In the genomic region with DNA sequence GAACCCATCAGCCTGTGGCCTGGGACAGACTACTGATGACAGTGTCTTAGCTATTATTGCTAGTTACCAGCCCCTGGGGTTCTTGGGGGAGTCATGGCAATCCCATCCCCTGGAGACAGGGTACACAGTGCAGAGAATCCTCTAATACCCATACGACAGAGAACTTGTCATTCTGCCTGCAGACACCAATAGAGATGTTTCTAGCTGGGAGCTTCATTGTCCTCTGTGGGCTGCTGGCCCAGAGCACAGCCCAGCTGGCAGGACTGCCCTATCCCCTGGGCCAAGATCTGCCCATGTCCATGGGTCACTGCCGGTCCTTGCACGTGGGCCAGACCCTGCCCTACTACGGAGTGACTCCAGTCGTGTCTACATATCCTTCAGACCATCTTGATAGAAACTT, we compare ENCODE assay signal across 35 mouse cellular contexts. TPM values are rescaled to one million over a fixed set of nuclear protein-coding genes. Genes with fewer than 3 reads are reported as not detected.
DNase-seq lines count a peak whose midpoint lies in the region; ATAC-seq and TF ChIP-seq lines count a peak whose summit lies in the region.
"Had no signal": no experiment of that assay in that cellular context is flagged by ENCODE, and none has a peak within 500 bp of the region (broad histone marks: within the 10 kb centered on the region; RNA-seq: fewer than 3 reads in every experiment).

No protein-coding gene starts in this region.

- H3K4me3 ChIP-seq in heart, embryonic 11.5 days (ENCODE audit: low read depth, low read length), result no peak overlapping the region
- no peak overlapping the region for H3K4me3 ChIP-seq in heart, embryonic 12.5 days
- H3K4me3 ChIP-seq in midbrain, postnatal 0 days (ENCODE audit: low read depth, low read length), result no peak overlapping the region
- H3K4me3 ChIP-seq in midbrain, embryonic 13.5 days (replicated peaks), result no peak overlapping the region
- H3K4me3 ChIP-seq in embryonic facial prominence, embryonic 10.5 days, result no peak overlapping the region
- H3K4me3 ChIP-seq: embryonic facial prominence, embryonic 13.5 days; forebrain, embryonic 10.5 days; heart, embryonic 13.5 days; hindbrain, embryonic 10.5 days; layer of hippocampus, adult 2 months; limb, embryonic 10.5 days; limb, embryonic 15.5 days; midbrain, embryonic 15.5 days; stomach, embryonic 15.5 days had no signal

- H3K27me3 ChIP-seq in heart, embryonic 11.5 days (ENCODE audit: control insufficient read depth, insufficient read depth, low read length), result no peaks in the 10 kb centered on the region
- no peaks in the 10 kb centered on the region for H3K27me3 ChIP-seq in heart, embryonic 12.5 days (replicated peaks)
- H3K27me3 ChIP-seq in midbrain, postnatal 0 days (ENCODE audit: insufficient read depth, low read length), result no peaks in the 10 kb centered on the region
- no peaks in the 10 kb centered on the region for H3K27me3 ChIP-seq in midbrain, embryonic 13.5 days
- no peaks in the 10 kb centered on the region for H3K27me3 ChIP-seq in embryonic facial prominence, embryonic 10.5 days (replicated peaks; ENCODE audit: low read depth, poor library complexity, severe bottlenecking)
- H3K27me3 ChIP-seq: embryonic facial prominence, embryonic 13.5 days; limb, embryonic 15.5 days; midbrain, embryonic 15.5 days; stomach, embryonic 15.5 days had no signal

- DNase-seq in midbrain, postnatal 0 days (ENCODE audit: low spot score), result peak; percentile 41
- peak; percentile 14 for DNase-seq in cerebellum, adult 9-10 months
- DNase-seq in embryonic facial prominence, embryonic 10.5 days (ENCODE audit: low spot score), result no peak
- DNase-seq in kidney, postnatal 25 days, result no peak
- DNase-seq: adrenal gland, postnatal 25 days; B cell, adult 2 months; embryo, embryonic 11 days; gastrocnemius, postnatal 14 days; heart, adult 18-20 months; heart, postnatal 10 days; kidney, postnatal 14 days; lung, adult 2 months; lung, postnatal 14 days; right cerebral cortex, postnatal 25 days had no signal

- H3K27ac ChIP-seq in heart, embryonic 11.5 days (ENCODE audit: low read depth, low read length), result no peak overlapping the region
- no peak overlapping the region for H3K27ac ChIP-seq in heart, embryonic 12.5 days (ENCODE audit: poor library complexity, severe bottlenecking)
- no peak overlapping the region for H3K27ac ChIP-seq in midbrain, postnatal 0 days (ENCODE audit: low read depth, low read length)
- no peak overlapping the region for H3K27ac ChIP-seq in midbrain, embryonic 13.5 days
- H3K27ac ChIP-seq in embryonic facial prominence, embryonic 10.5 days (replicated peaks), result no peak overlapping the region
- H3K27ac ChIP-seq: embryonic facial prominence, embryonic 13.5 days; forebrain, embryonic 10.5 days; heart, embryonic 13.5 days; hindbrain, embryonic 10.5 days; layer of hippocampus, adult 2 months; limb, embryonic 10.5 days; limb, embryonic 15.5 days; liver, embryonic 14.5 days; midbrain, embryonic 15.5 days; stomach, embryonic 15.5 days had no signal

- no peak overlapping the region for H3K9ac ChIP-seq in heart, embryonic 11.5 days (ENCODE audit: low read depth, low read length)
- H3K9ac ChIP-seq in heart, embryonic 12.5 days, result no peak overlapping the region
- no peak overlapping the region for H3K9ac ChIP-seq in midbrain, postnatal 0 days (replicated peaks; ENCODE audit: low read length, poor library complexity, severe bottlenecking)
- no peak overlapping the region for H3K9ac ChIP-seq in midbrain, embryonic 13.5 days (replicated peaks)
- H3K9ac ChIP-seq: embryonic facial prominence, embryonic 13.5 days; heart, embryonic 13.5 days; limb, embryonic 15.5 days; liver, embryonic 14.5 days; midbrain, embryonic 15.5 days; stomach, embryonic 15.5 days had no signal

- 86% methylated on average over 5 of the region's 5 CpGs for WGBS in heart, embryonic 11.5 days (ENCODE audit: insufficient replicate concordance)
- 82% methylated on average over 5 of the region's 5 CpGs for WGBS in heart, embryonic 12.5 days
- 75% methylated on average over 5 of the region's 5 CpGs for WGBS in midbrain, postnatal 0 days
- 90% methylated on average over 5 of the region's 5 CpGs for WGBS in midbrain, embryonic 13.5 days
- 91% methylated on average over 5 of the region's 5 CpGs for WGBS in embryonic facial prominence, embryonic 10.5 days

- no peaks in the 10 kb centered on the region for H3K36me3 ChIP-seq in heart, embryonic 11.5 days (ENCODE audit: control insufficient read depth, insufficient read depth, low read length)
- no peaks in the 10 kb centered on the region for H3K36me3 ChIP-seq in heart, embryonic 12.5 days
- no peaks in the 10 kb centered on the region for H3K36me3 ChIP-seq in midbrain, postnatal 0 days (ENCODE audit: insufficient read depth, low read length)
- H3K36me3 ChIP-seq in midbrain, embryonic 13.5 days, result no peaks in the 10 kb centered on the region
- no peaks in the 10 kb centered on the region for H3K36me3 ChIP-seq in embryonic facial prominence, embryonic 10.5 days (replicated peaks)
- H3K36me3 ChIP-seq: embryonic facial prominence, embryonic 13.5 days; forebrain, embryonic 10.5 days; heart, embryonic 13.5 days; hindbrain, embryonic 10.5 days; limb, embryonic 10.5 days; limb, embryonic 15.5 days; midbrain, embryonic 15.5 days; stomach, embryonic 15.5 days had no signal

- TF ChIP-seq CTCF in midbrain, postnatal 0 days (IDR thresholded peaks at IDR 0.05), result no peak

- H3K4me1 ChIP-seq in heart, embryonic 11.5 days (ENCODE audit: control insufficient read depth, insufficient read depth, low read length), result no peaks in the 10 kb centered on the region
- H3K4me1 ChIP-seq in heart, embryonic 12.5 days (replicated peaks), result no peaks in the 10 kb centered on the region
- no peaks in the 10 kb centered on the region for H3K4me1 ChIP-seq in midbrain, postnatal 0 days (ENCODE audit: insufficient read depth, low read length)
- H3K4me1 ChIP-seq in midbrain, embryonic 13.5 days (replicated peaks), result no peaks in the 10 kb centered on the region
- no peaks in the 10 kb centered on the region for H3K4me1 ChIP-seq in embryonic facial prominence, embryonic 10.5 days
- H3K4me1 ChIP-seq: embryonic facial prominence, embryonic 13.5 days; forebrain, embryonic 10.5 days; heart, embryonic 13.5 days; hindbrain, embryonic 10.5 days; limb, embryonic 10.5 days; limb, embryonic 15.5 days; midbrain, embryonic 15.5 days; stomach, embryonic 15.5 days had no signal

- H3K4me2 ChIP-seq in heart, embryonic 11.5 days, result no peak overlapping the region
- H3K4me2 ChIP-seq in heart, embryonic 12.5 days, result no peak overlapping the region
- H3K4me2 ChIP-seq in midbrain, postnatal 0 days (ENCODE audit: low read depth, low read length, poor library complexity, severe bottlenecking), result no peak overlapping the region
- H3K4me2 ChIP-seq in midbrain, embryonic 13.5 days (replicated peaks), result no peak overlapping the region
- H3K4me2 ChIP-seq: embryonic facial prominence, embryonic 13.5 days; heart, embryonic 13.5 days; limb, embryonic 15.5 days; midbrain, embryonic 15.5 days; stomach, embryonic 15.5 days had no signal

- 0 out of 2 replicates have a peak, but pooled peaks have one; percentile 10 for ATAC-seq in heart, embryonic 11.5 days (replicated peaks; ENCODE audit: insufficient number of reproducible peaks, low FRiP score, low TSS enrichment)
- ATAC-seq in heart, embryonic 12.5 days (ENCODE audit: insufficient number of reproducible peaks, low FRiP score), result no peak
- ATAC-seq in midbrain, postnatal 0 days (ENCODE audit: low FRiP score), result peak; percentile 69
- ATAC-seq in midbrain, embryonic 13.5 days, result no peak
- ATAC-seq: forebrain, embryonic 16.5 days; intestine, postnatal 0 days; midbrain, embryonic 15.5 days had no signal

- H3K9me3 ChIP-seq in heart, embryonic 11.5 days (replicated peaks; ENCODE audit: control insufficient read depth, low read length), result no peaks in the 10 kb centered on the region; the same call in 1 of the 2 replicates
- peaks cover 16% of the 10 kb centered on the region; the same call in 1 of the 2 replicates for H3K9me3 ChIP-seq in heart, embryonic 12.5 days (replicated peaks)
- H3K9me3 ChIP-seq in midbrain, postnatal 0 days (ENCODE audit: low read length), result no peaks in the 10 kb centered on the region
- no peaks in the 10 kb centered on the region for H3K9me3 ChIP-seq in midbrain, embryonic 13.5 days
- peaks cover 6% of the 10 kb centered on the region; the same call in 1 of the 2 replicates for H3K9me3 ChIP-seq in embryonic facial prominence, embryonic 10.5 days
- H3K9me3 ChIP-seq: embryonic facial prominence, embryonic 13.5 days; limb, embryonic 10.5 days; limb, embryonic 15.5 days; midbrain, embryonic 15.5 days; stomach, embryonic 15.5 days had no signal

RNA-seq across cellular contexts. Expression of gene Bpifa5, which starts 0.9 kb away (rescaled TPM):
- not detected in 2 replicates for polyA plus RNA-seq in heart, embryonic 11.5 days (2014; fragmentation: Nextera tagmentation; extraction: Ambion mirVana)
- not detected in 2 replicates for polyA plus RNA-seq in heart, embryonic 12.5 days (2016; fragmentation: Nextera tagmentation; extraction: Ambion mirVana)
- total RNA-seq in midbrain, postnatal 0 days (2014; rRNA removed), result not detected in 2 replicates
- polyA plus RNA-seq in midbrain, postnatal 0 days (2015; fragmentation: Nextera tagmentation; extraction: Ambion mirVana), result not detected in 2 replicates
- polyA plus RNA-seq in midbrain, embryonic 13.5 days (2015; fragmentation: Nextera tagmentation; extraction: Ambion mirVana), result not detected in 2 replicates
- polyA plus RNA-seq in embryonic facial prominence, embryonic 10.5 days (2016; fragmentation: Nextera tagmentation; extraction: Ambion mirVana), result not detected in 2 replicates
- total RNA-seq: adrenal gland, adult 18-20 months; adrenal gland, postnatal 25 days; gastrocnemius, postnatal 14 days; heart, adult 18-20 months; heart, postnatal 10 days; layer of hippocampus, adult 2 months; layer of hippocampus, postnatal 25 days; neutrophil, adult 5-6 weeks had no signal
- polyA plus RNA-seq: embryonic facial prominence, embryonic 13.5 days; forebrain, embryonic 10.5 days; forebrain, embryonic 16.5 days; heart, embryonic 13.5 days; hindbrain, embryonic 10.5 days; intestine, postnatal 0 days; kidney, embryonic 14.5 days; limb, embryonic 10.5 days; limb, embryonic 15.5 days; liver, embryonic 14.5 days; midbrain, embryonic 15.5 days; neural tube, embryonic 11.5 days; stomach, embryonic 15.5 days; urinary bladder, adult 2 months had no signal

RNA-seq across cellular contexts. Expression of gene Bpifa1, which starts 20.6 kb away (rescaled TPM):
- polyA plus RNA-seq in heart, embryonic 11.5 days (2014; fragmentation: Nextera tagmentation; extraction: Ambion mirVana), result not detected in 2 replicates
- not detected in 2 replicates for polyA plus RNA-seq in heart, embryonic 12.5 days (2016; fragmentation: Nextera tagmentation; extraction: Ambion mirVana)
- 1.1 TPM in 1 of 2 replicates, not detected in the other for total RNA-seq in midbrain, postnatal 0 days (2014; rRNA removed)
- polyA plus RNA-seq in midbrain, postnatal 0 days (2015; fragmentation: Nextera tagmentation; extraction: Ambion mirVana), result 0.20 and 0.42 TPM in 2 replicates
- not detected in 2 replicates for polyA plus RNA-seq in midbrain, embryonic 13.5 days (2015; fragmentation: Nextera tagmentation; extraction: Ambion mirVana)
- not detected in 2 replicates for polyA plus RNA-seq in embryonic facial prominence, embryonic 10.5 days (2016; fragmentation: Nextera tagmentation; extraction: Ambion mirVana)
- total RNA-seq: adrenal gland, postnatal 25 days; gastrocnemius, postnatal 14 days; layer of hippocampus, adult 2 months; layer of hippocampus, postnatal 25 days; neutrophil, adult 5-6 weeks had no signal
- polyA plus RNA-seq: forebrain, embryonic 10.5 days; forebrain, embryonic 16.5 days; heart, embryonic 13.5 days; intestine, postnatal 0 days; kidney, embryonic 14.5 days; limb, embryonic 10.5 days; limb, embryonic 15.5 days; midbrain, embryonic 15.5 days; neural tube, embryonic 11.5 days; stomach, embryonic 15.5 days; urinary bladder, adult 2 months had no signal

RNA-seq across cellular contexts. Expression of gene Bpifb1, which starts 27.3 kb away (rescaled TPM):
- 0.13 and 0.27 TPM in 2 replicates for polyA plus RNA-seq in heart, embryonic 11.5 days (2014; fragmentation: Nextera tagmentation; extraction: Ambion mirVana)
- 0.12 and 0.14 TPM in 2 replicates for polyA plus RNA-seq in heart, embryonic 12.5 days (2016; fragmentation: Nextera tagmentation; extraction: Ambion mirVana)
- total RNA-seq in midbrain, postnatal 0 days (2014; rRNA removed), result 0.27 and 0.47 TPM in 2 replicates
- polyA plus RNA-seq in midbrain, postnatal 0 days (2015; fragmentation: Nextera tagmentation; extraction: Ambion mirVana), result 0.72 and 0.83 TPM in 2 replicates
- 0.27 and 0.28 TPM in 2 replicates for polyA plus RNA-seq in midbrain, embryonic 13.5 days (2015; fragmentation: Nextera tagmentation; extraction: Ambion mirVana)
- not detected in 2 replicates for polyA plus RNA-seq in embryonic facial prominence, embryonic 10.5 days (2016; fragmentation: Nextera tagmentation; extraction: Ambion mirVana)
- total RNA-seq: adrenal gland, adult 18-20 months; adrenal gland, postnatal 25 days; gastrocnemius, postnatal 14 days; neutrophil, adult 5-6 weeks had no signal
- polyA plus RNA-seq: embryonic facial prominence, embryonic 13.5 days; forebrain, embryonic 10.5 days; hindbrain, embryonic 10.5 days; kidney, embryonic 14.5 days; limb, embryonic 10.5 days; neural tube, embryonic 11.5 days; urinary bladder, adult 2 months had no signal

RNA-seq across cellular contexts. Expression of gene Bpifa3, which starts 33.2 kb away (rescaled TPM):
- polyA plus RNA-seq in heart, embryonic 11.5 days (2014; fragmentation: Nextera tagmentation; extraction: Ambion mirVana), result not detected in 2 replicates
- not detected in 2 replicates for polyA plus RNA-seq in heart, embryonic 12.5 days (2016; fragmentation: Nextera tagmentation; extraction: Ambion mirVana)
- not detected in 2 replicates for total RNA-seq in midbrain, postnatal 0 days (2014; rRNA removed)
- polyA plus RNA-seq in midbrain, postnatal 0 days (2015; fragmentation: Nextera tagmentation; extraction: Ambion mirVana), result not detected in 2 replicates
- polyA plus RNA-seq in midbrain, embryonic 13.5 days (2015; fragmentation: Nextera tagmentation; extraction: Ambion mirVana), result not detected in 2 replicates
- polyA plus RNA-seq in embryonic facial prominence, embryonic 10.5 days (2016; fragmentation: Nextera tagmentation; extraction: Ambion mirVana), result not detected in 2 replicates
- total RNA-seq: adrenal gland, adult 18-20 months; adrenal gland, postnatal 25 days; gastrocnemius, postnatal 14 days; heart, adult 18-20 months; heart, postnatal 10 days; layer of hippocampus, adult 2 months; layer of hippocampus, postnatal 25 days; neutrophil, adult 5-6 weeks had no signal
- polyA plus RNA-seq: embryonic facial prominence, embryonic 13.5 days; forebrain, embryonic 10.5 days; forebrain, embryonic 16.5 days; heart, embryonic 13.5 days; hindbrain, embryonic 10.5 days; intestine, postnatal 0 days; kidney, embryonic 14.5 days; limb, embryonic 10.5 days; limb, embryonic 15.5 days; liver, embryonic 14.5 days; lung, adult 2 months; midbrain, embryonic 15.5 days; neural tube, embryonic 11.5 days; stomach, embryonic 15.5 days; urinary bladder, adult 2 months had no signal

Comparison
In these comparisons a context has a peak if more than half of its experiments do, and no peak if none do; other contexts are left out.
1. ATAC-seq: peak in heart, embryonic 11.5 days (single experiment) and midbrain, postnatal 0 days (single experiment); none in heart, embryonic 12.5 days (single experiment) and midbrain, embryonic 13.5 days (single experiment).
2. DNase-seq: peak in midbrain, postnatal 0 days (single experiment) and cerebellum, adult 9-10 months (single experiment); none in embryonic facial prominence, embryonic 10.5 days (single experiment) and kidney, postnatal 25 days (0 of 2).